Mouse (Mus musculus): ENCODE measurements around the gene Duxf3.

GRCm38 (mm10) chr10:58210514-58210913 is 22.0 kb downstream of the Duxf3 start:
- no peak for TF ChIP-seq MEF2A (IDR thresholded peaks at IDR 0.05; ENCODE audit: extremely low read depth, insufficient replicate concordance, low read depth, low read length, poor library complexity, severe bottlenecking)
- TF ChIP-seq CTCF (IDR thresholded peaks at IDR 0.05 in 2 of 3, conservative IDR thresholded peaks at IDR 0.05 in 1 of 3; ENCODE audit: control insufficient read depth in 1 of 3, insufficient read depth in 1 of 3, low read depth in 2 of 3, low read length in 3 of 3, poor library complexity in 1 of 3, severe bottlenecking in 1 of 3) = no peak
- TF ChIP-seq MAX (IDR thresholded peaks at IDR 0.05; ENCODE audit: low read length) = no peak
- no peak for TF ChIP-seq NELFE (IDR thresholded peaks at IDR 0.05; ENCODE audit: low read depth, low read length)
- TF ChIP-seq GATA1 (IDR thresholded peaks at IDR 0.05; ENCODE audit: low read depth, low read length) = no peak
- no peak for TF ChIP-seq JUND (IDR thresholded peaks at IDR 0.05; ENCODE audit: low read depth, low read length)
- TF ChIP-seq MAZ (IDR thresholded peaks at IDR 0.05; ENCODE audit: low read depth, low read length) = no peak
- no peak for TF ChIP-seq ZC3H11A (IDR thresholded peaks at IDR 0.05; ENCODE audit: low read depth, low read length)
- TF ChIP-seq TAL1 (IDR thresholded peaks at IDR 0.05; ENCODE audit: low read length) = no peak
- no peak for TF ChIP-seq MXI1 (IDR thresholded peaks at IDR 0.05; ENCODE audit: low read depth, low read length)
- no peak for TF ChIP-seq TCF12 (IDR thresholded peaks at IDR 0.05; ENCODE audit: low read depth, low read length)
- no peak for TF ChIP-seq POLR2AphosphoS2 (IDR thresholded peaks at IDR 0.05; ENCODE audit: low read length)
- no peak for TF ChIP-seq ZMIZ1 (IDR thresholded peaks at IDR 0.05; ENCODE audit: low read depth, low read length)
